Mouse (Mus musculus): ENCODE data around the gene Prr3.

The Prr3 gene

GRCm38 (mm10) chr17:35939941-35940340 is 40.1 kb downstream of the Prr3 start:
- in situ Hi-C loops (cut with MboI, MseI): loop anchor here (5.0 to 10.0 kb wide), 2 partner anchors 125 to 172 kb away; no protein-coding TSS in a partner anchor

GRCm38 (mm10) chr17:35939108-35939507 is 40.9 kb downstream of the Prr3 start:
- in situ Hi-C loops (cut with MboI, MseI): loop anchor here (5.0 to 10.0 kb wide), 2 partner anchors 126 to 173 kb away; no protein-coding TSS in a partner anchor

GRCm38 (mm10) chr17:35937700-35938348 is 42.2 kb downstream of the Prr3 start:
- in situ Hi-C loops (cut with MboI, MseI): loop anchor here (5.0 to 10.0 kb wide), 2 partner anchors 127 to 174 kb away; no protein-coding TSS in a partner anchor

GRCm38 (mm10) chr17:35935763-35936162 is 44.3 kb downstream of the Prr3 start:
- in situ Hi-C loops (cut with MboI, MseI): loop anchor here (5.0 to 10.0 kb wide), 2 partner anchors 129 to 177 kb away; no protein-coding TSS in a partner anchor

DNA sequence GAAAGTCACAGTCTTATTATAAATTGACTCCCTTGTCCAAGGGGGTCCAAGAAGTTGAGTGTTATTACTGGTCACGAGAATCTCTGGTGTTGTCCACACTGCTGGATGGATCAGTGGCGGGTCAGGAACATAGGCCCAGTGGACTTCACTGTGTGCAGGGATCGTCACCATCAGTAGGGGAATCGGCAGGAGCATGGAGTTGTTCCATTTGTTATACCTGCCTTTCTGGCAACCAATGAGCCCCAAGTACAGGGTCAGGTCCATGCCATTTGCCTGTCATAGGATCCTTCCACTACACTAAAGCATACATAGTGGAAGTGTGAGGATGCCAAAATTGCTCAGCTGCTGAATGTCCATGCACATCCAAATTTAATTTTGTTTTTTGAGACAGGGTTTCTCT is 47.4 kb downstream of the Prr3 start:
- in situ Hi-C loops (cut with MboI, MseI): loop anchor here in 1 of 2 experiments (10.0 kb wide), 1 partner anchor 132 kb away; no protein-coding TSS in a partner anchor

DNA sequence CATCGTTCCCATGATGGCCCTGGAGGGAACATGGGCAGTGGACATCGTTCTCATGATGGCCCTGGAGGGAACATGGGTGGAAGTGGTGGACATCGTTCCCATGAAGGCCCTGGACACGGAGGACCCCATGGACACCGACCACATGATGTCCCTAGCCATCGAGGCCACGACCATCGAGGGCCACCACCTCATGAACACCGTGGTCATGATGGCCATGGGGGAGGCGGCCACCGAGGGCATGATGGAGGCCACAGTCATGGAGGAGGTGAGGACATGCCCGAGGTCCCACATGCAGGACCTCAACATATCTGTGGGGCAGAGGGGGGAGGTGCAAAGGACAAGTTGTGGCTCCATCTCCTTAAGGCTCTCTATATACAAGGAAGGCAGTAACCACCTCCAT is 49.4 kb downstream of the Prr3 start:
- in situ Hi-C loops (cut with MboI, MseI): loop anchor here in 1 of 2 experiments (10.0 kb wide), 1 partner anchor 134 kb away; no protein-coding TSS in a partner anchor

DNA sequence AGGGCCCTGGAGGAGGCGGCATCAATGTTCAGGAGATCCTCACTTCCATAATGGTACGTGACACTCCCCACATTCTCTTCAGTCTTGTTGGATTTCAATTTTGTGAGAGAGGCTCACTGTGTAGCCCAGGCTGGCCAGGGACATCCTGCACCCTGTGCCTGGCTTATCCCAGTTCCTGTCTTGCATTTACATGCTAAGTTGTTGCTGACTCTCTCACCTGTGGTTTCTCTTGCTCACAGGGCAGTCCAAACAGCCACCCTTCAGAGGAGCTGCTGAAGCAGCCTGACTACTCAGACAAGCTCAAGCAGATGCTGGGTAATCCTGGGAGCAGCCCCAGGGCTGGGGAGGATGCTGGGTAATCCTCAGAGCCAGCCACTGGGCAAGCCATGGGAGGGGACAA is 50.5 kb downstream of the Prr3 start:
- in situ Hi-C loops (cut with MboI, MseI): loop anchor here (5.0 kb wide), 2 partner anchors 38 to 58 kb away; partner anchors contain the start of gene Abcf1 (in 1 of the 2)

GRCm38 (mm10) chr17:35927471-35927870 is 52.6 kb downstream of the Prr3 start:
- in situ Hi-C loops (cut with MboI, MseI): loop anchor here (5.0 kb wide), 2 partner anchors 40 to 60 kb away; partner anchors contain the start of gene Abcf1 (in 1 of the 2)

DNA sequence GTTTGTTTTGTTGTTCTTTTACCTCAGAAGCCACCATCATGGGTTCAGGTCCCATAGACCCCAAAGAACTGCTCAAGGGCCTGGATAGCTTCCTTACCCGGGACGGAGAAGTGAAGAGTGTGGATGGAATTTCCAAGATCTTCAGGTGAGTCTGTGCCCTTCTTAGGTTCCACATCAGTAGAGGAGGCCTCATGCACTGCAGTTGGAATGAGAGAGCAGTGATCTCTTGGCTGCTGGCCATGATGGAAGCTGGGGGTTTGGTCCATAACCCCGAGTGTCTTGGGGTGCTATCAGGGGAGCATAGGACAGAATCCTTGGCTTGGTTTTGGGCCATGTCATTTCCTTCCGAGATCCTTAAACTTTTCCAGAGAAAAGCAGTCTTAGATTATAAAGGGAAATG is 56.8 kb downstream of the Prr3 start:
- in situ Hi-C loops (cut with MboI, MseI): no loop called here

DNA sequence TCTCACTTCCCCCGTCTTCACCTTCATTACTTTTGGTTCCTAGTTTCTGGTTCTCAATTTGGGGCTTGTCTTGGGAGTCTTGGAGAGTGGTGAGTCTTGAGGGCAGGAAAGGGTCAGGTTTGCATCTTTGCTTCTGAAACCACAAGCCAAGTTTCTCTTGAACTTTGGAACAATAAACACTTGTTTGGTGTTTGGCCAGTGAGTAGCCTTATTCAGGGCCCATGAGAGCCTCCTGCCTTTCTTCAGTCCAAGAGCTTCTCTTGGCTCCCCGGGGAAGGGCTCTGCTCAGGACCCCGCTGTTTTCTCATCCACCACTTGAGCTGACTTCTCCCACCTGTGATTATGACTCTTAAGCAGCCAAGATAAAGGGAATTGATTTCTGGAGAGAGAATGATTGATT is 57.5 kb downstream of the Prr3 start:
- in situ Hi-C loops (cut with MboI, MseI): no loop called here
